Mouse (Mus musculus) olfactory bulb, adult 2 months (tissue): ENCODE results near the gene Adm2.

Experiments
- CTCF ChIP-seq: fragments of 200-500 bp; IDR thresholded peaks from 2 replicates; pipeline ENCODE4 v1.5.1; 2012; ENCODE audit warnings: low read depth, mild to moderate bottlenecking, low read length, moderate library complexity; ENCODE audit not compliant: insufficient read depth
- POLR2A ChIP-seq: fragments of 200-500 bp; IDR thresholded peaks from 2 replicates; pipeline ENCODE4 v1.6.1; 2012; ENCODE audit warnings: mild to moderate bottlenecking, low read depth, low read length, moderate library complexity; ENCODE audit not compliant: insufficient read depth

DNA sequence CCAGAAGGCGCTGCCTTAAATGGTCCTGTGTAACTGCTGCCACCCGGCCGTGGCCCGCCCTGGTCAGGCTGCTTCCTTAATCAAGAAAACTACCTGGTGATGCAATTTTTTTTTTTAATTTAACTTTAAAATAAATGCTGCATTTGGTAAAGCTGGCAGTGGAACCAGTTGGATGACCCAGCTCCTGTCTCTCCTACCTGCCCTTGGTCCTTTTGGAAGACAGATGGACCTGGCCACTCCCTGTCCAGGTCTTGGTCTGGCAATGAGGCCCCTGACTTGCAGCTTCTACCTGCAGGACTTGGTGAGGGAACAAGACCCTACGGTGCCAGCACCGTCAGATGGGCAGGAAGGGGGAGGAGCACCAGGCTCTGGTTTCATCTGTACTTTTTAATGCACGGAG is 36.4 kb upstream of the Adm2 start:
- no peak for TF ChIP-seq POLR2A
- TF ChIP-seq CTCF, result no peak
